Mouse (Mus musculus) adrenal gland (tissue): ENCODE data around the gene Pawr.

Source experiments
- intact Hi-C: fragments of 180-260 bp; cut with DNase I; formaldehyde crosslinking; loops from one replicate; pipeline ENCODE4 v1.15.1; 2025

Gene Pawr

DNA sequence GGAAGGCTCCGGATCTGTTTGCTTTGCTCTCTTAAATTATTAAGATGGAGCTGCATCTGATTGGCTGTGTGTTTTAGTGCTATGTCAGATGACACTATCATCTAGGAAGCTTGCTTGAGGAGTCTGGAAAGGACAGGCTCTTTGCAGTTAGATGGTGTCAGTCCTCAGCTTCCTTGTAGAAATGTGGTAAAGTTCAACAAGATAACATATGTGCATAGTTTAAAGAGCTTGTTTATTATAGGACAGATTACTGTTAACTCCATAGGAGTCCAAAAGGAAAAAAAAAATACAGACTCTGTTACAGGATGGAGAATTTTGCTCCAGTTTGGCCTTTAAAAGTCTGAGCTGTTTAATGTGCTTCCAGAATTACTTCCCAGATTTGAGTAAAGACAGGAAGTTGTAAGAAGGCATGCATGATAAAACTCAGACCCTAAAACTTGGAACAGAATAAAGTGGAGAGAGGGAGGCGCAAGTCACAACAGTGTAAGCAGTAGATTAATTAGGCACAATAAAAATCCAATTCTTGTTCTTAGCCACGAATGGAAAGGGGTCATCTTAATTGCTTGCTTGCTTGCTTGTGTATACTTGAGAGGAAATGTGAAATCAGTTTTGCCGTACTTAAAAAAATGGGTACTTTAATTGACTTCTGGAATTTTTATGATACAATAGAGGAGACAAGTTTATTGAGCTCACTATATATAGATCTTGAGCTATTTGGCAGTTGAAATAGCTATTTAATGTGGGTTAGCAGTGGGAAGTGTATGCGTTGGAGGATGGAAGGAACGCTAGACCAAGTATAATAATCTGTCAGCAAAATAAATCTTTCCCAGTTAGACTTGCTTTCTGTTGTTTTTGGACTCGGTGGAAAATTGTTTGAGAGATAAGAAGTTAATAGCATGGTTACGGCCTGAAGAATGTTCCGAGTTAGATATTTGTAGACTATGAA lies 18.5 kb downstream of the Pawr start:
- intact Hi-C loops = no loop called here

DNA sequence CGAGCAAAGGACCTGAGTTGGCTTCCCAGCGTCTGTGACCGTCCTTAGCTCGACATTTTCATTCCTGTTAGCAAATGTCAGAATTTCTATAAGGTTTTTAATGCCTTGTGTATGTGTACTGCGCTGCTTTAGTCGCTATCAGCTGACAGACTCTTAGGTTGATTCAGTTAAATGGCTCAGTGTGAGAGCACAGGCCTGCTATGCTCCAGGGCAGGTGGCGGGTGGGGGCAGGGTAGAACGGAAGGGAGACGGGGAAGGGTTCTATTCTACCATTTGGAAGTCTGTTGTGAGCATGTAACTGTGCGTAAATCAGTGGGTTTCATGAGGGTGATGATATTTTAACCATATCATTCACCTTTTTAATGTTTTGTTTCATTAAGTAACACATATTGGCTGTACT lies 21.0 kb downstream of the Pawr start:
- intact Hi-C loops = no loop called here

DNA sequence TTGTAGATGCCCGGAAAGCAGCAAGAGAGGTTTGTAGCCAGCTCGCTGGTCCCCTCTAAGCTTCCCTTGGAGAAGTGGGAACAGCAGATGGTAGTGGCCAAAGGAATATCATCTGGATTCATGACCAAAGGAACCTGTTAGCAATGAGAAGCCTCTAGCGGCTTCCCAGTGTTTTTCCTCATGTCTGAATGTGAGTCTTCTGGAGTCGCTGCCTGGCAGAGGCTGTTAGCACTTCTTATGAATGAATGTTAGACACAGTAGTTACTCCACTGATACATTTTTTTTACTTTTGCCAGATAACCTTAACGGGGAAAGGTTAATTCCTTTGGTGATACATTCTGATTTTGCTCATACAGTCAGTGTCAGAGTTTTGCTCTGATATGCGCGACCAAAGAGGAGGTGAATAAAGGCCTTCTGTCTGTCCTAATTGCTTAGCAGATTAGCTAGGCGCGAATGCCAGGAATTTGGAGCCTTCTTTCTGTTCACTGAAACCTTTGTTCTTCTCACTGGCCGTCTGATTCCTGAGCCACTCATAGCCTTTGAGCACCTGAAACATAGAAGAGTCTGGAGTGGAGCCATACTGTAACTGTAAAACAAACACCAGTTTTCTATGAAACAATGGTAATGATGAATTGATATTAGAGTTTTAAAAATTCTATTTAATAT lies 22.9 kb downstream of the Pawr start:
- intact Hi-C loops = no loop called here

DNA sequence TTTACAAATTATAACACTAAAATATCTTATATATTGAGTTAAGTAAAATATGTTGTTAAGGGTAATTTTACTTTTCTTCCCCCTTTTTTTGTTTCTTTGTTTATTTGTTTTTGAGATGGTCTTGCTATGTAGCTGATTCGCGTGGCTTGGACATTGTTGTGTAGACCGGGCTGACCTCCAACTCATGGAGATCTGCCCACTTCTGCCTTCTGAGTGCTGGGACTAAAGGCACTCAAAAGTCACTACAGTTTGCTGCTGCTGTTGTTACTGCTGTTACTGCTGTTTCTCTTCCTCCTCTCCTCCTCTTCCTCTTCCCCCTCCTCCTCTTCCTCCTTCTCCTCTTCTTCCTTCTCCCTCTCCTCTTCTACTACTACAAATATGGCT lies 23.5 kb downstream of the Pawr start:
- intact Hi-C loops = no loop called here

DNA sequence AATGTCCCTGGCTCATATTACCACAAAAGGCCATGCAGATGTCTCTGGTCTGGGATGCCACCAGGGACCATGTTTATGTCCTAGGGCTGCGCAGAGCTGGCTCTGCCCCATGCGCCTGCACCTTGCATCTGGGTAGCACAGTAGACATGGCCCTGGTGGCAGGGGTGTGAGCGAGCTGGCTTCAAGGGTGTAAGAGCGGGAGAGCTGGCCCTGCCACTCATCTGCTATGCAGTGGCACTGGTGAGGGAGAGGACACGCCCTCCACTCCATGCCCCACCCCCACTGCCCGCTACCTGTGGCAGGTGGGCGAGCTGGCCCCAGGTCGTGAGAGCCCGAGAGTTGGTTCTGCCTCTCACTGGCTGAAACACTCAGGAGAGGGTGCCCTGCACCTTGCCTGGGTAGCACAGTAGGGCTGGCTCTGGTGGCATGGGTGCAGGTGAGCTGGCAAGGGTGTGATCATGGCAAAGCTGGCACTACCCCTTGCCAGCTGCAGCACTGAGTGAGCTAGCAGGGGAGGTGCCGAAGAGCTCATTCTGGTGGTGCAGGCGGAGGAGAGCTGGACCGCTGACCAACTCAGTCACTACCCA lies 24.8 kb downstream of the Pawr start:
- intact Hi-C loops = no loop called here

DNA sequence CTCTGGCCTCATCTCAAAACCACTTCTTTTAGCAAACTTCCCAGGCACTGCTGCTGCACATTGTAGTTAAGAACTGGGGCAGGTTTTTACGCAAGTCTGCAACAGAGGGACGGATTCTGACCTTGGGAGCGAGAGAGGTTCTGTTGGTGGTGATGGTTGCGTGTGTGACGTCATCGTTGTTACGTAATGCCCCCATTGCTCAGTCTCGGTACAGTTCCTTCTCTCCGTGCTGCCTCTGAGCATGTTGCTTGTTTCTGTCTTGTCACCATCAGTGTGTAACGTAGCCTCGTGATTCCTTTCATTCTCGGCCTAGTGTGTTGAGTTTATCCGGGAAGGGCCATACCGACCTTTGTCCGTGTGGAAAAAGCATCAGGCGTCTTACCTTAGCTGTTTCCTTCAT lies 28.1 kb downstream of the Pawr start:
- intact Hi-C loops = no loop called here

DNA sequence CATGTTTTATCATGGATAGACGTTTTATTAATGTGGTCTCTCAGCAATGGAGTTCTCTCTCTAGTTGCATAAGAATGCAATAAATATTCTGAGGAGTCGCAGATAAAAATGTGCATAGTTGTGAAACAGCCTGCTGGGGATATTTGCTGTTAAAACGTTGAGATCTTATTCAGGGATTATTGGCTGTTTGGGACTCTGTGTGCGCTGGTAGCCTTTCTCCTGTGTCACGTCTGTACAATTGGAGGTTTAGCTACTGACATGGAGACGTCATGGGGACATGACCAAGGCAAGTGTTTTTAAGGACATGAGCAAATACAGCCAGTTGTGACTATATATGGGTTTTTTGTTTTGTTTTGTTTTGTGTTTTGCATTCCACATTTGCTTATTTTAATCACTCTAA lies 28.9 kb downstream of the Pawr start:
- intact Hi-C loops = no loop called here

DNA sequence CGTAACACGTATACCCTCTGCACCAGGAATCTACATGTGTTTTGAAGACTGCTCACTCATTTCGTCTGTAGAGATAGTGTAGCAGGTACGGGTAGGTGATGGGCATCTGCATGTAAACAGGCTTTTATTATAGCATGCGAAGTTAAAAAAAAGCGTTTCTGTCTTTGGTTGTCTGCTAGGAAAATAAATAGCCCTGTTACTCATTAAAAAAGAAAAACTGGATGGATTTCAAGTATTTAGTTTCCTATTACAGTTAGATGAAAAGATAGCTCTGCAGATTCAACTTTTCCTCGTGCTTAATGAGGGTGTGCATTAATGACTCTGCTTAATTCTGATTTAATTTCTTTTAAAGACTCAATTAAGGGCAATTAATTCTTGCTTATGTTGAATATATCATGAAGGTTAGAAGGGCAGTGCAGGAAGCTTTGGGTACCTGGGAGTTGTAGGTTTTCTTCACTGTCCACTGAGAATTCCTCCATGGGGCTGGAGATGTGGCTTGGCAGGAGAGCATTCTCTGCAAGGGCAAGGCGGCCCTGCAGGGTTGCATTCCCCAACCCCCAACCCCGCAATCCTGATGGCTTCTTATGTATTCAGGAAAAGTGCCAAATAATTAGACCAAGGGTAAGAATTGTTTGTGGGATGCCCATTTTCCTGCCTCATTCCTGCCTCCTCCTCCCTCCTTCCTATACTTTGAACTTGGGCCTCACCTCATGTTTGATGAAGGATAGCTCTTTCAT lies 29.7 kb downstream of the Pawr start:
- intact Hi-C loops = no loop called here

DNA sequence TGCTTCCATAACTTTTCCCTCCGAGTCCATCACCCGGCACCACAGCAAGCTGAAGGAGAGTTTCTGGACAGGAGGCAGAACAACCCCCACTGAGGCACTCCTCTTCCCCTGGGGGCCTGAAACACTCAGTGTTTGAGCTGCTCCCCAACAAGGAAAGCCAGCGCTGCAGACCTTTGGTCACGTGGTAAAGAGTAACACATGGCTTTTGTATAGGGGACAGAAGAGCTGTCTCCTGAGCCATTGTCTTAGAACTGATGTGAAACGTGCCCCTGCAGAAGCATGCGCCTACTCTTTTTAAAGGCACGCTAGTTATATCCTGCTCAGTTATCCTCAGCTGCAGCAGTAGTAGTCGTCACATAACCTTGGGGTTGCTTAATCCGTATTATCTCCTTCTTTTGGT lies 32.0 kb downstream of the Pawr start:
- intact Hi-C loops = no loop called here

DNA sequence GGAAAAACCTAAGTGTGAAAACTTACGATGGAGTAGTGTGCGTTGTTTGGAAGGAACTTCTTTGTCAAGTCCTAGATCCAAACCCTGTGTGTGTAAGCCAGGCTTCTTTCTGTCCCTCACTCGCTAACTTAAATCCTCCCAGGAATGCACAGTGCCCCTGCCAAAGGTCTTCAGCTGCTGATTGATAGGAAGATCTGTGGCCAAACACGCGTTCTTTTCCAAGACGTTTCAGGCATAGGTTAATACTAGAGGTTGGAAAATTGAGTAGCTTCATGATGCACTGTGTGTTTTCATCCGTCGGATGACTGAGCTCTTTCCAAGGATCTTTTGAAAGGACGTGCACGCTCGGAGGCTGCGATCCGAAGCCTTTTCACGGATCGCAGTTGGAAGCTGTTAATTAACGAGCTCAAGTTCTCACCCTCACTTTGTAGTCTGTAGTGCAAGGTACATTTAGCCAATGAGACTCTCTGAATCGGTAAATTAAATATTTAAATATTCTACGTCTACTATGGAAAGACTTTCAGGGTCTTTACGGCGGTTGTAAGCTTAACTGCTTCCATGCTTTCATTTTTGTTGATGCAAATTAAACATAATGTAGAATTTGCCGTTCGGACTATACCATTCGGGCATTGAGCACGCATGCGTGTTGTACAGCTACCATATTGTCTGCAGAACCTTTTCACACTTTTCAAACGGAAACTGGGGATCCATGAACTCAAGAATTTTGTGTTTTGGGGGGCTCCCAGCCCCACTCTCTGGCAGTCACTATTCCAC lies 33.2 kb downstream of the Pawr start:
- intact Hi-C loops = no loop called here

DNA sequence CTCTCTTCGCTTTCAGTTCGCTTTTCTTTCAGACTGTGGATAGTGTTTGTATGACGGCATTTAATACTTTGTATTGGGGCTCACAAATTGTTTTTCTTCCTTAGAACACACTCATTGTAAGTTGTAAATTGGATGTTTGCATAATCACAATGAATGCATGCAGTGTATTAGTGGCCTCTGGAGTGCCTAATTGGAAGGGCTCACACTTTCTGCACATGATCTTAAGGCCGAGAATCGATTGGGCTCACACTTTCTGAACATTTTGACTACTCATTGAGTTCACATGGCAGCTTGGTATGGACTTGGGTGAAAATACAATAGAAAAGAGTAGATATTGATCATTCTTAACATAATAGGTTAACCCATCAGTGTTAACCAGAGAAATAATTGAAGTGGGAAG lies 34.3 kb downstream of the Pawr start:
- intact Hi-C loops = no loop called here

DNA sequence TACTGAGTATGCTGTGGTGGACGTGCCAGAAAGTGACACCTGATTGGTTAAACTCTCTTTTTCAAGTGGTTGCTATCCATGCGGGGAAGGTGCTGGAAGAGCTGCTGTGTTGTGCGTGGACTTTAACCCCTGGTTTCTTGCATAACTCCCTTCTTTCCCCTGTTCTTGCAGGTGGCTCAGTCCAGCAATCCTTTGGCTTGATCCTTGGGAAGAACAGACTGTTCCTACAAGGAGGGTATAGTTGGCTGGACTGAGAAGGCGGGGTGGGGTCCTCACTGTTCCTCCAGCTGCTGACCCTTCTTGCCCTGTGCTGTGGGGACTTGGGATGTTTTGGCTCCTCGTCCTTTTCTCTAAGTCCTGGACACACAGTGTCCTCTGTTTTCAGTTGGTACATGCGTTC lies 36.4 kb downstream of the Pawr start:
- intact Hi-C loops = no loop called here

DNA sequence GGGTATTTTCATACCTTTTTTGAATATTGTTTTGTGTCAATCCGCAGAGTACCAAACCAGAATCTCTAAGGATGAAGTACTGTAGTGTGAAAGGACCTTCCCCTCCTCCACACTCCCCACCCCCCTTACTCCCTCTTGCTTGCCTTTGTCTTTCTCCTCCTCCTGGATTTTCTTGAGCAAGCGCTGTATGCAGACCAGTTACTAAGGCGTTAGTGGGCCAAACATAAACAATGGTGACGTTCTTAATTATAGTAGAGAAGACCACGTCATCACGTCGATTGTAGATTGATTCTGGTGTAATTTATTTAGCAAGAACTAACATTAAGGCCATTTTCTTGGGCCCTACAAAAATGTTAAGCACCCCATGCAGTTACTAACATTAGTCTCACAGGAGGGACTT lies 40.3 kb downstream of the Pawr start:
- intact Hi-C loops = no loop called here

DNA sequence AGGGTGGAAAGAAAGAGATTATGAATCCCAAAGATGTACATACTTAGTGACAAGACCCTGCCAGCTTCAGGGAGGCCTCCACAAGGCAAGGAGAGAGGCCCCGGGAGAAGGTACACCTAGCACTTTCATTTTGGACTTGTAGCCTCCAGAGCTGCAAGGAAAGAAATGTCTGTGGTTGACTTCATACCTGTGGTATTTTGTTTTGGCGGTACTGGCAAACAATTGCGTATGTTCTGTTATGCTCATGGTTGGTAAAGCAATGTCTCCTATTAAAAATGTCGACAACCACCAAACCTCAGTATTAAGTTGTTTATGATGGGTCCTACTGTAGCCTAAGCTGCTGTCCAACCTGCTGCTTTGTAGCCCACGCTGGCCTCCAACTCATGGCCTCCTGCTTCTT lies 40.9 kb downstream of the Pawr start:
- intact Hi-C loops = no loop called here

DNA sequence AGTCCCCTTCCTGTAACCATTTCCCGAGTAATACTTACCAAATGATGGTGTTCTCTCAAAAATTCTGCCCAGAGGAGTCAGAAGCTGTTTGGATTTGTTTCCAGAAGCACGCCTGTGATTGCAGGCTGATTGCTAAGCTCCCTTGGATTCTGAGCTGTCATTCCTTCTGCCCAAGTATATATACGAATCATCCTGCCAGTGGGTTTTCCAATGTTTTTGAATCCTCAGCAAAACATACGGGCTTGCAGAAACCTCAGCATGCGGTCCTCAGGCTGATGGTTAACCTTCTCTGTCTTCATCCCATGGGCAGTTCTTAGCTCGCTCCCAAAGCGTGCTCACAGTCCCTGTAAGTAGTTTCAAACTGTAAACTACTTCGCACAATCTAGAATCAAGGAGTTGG lies 43.9 kb downstream of the Pawr start:
- intact Hi-C loops = no loop called here

DNA sequence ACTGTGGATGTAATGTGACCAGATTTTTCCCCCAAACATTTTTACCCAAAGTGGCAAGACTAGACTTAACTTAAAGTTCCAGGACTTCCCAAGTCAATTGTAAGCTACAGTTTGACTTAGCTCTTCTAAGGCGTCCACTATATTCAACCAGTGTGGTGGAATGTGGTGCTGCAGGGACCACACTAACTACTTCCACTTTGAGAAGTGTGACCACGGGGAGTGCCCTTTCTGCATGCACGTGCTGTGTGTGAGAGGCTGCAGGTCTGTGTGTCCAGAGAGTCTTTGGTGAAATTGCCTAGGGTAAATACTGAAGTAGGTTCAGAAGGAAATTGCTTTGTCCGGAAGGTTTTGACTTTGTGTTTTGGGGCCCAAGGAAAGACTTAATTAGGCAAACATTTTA lies 44.4 kb downstream of the Pawr start:
- intact Hi-C loops = no loop called here

DNA sequence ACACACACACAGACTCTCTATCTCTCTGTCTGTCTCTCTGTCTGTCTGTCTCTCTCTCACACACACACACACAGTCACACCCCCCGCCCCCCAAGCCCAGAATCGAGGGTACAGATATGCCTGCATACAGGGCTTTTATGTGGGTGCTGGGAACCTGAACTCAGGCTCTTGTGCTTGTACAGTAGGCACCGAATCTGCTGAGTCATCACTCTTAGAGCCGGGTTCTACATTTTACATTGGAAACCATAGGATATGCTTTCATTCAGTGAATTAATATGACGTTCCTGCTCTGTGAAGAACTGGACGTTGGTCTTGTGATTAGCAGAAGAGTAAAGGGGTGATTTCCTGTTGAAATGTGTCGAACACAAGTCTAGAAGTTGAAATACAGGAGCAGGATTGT lies 45.4 kb downstream of the Pawr start:
- intact Hi-C loops = no loop called here

DNA sequence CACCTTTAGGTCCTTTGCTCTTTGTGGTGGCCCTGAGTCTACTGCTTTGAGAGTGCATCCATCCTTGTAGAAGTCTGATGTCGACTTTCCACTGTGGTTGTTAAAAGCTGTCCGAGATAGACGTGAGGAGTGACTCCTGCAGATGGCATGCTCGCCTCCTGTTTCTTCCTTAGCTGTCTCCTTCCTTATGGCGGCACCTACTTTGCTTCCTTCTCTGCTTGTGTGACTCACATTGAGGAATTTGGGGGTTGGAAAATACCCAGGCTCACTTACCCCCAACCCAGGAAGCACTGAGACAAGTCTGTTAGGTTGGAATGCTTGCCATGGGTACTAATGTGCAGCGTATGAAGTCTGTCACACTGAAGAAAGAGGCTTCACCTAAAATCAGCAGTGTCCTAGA lies 46.1 kb downstream of the Pawr start:
- intact Hi-C loops = no loop called here

DNA sequence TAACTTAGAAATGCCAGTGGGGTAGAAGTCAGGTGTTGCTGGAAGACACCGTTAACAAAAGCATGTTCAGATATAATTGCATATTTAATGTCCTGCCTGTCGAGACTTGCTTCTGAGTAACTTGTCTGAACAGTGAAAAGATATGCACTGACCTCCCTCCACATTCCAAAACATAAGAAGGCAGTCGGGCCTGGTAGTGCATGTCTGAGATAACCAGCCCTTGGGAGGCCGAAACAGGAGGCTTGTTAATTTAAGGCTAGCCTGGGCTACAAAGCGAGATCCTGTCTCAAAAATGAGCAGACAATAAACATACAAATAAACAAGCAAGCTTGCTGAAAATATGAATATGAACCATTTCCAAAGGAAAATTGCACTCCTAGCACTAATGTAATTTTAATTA lies 46.6 kb downstream of the Pawr start:
- intact Hi-C loops = no loop called here

DNA sequence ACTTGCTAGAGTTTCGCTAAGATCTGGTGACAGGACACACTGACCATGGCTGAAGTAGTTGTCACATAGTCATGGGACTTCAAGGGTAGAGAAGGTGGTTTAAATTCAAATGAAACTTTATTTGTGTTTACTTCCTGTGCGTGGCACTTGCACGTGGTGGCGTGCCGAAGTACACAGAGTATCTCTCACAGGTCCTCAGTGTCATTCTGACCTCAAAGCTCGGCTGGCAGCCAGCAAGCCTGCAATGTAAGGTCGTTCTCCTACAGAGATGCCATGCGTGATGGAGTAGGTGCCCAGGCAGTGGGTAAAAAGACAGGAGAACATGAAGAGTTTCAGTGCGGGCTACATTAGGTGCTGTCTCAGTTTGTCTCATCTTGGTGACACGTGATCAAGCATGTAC lies 48.8 kb downstream of the Pawr start:
- intact Hi-C loops = no loop called here

DNA sequence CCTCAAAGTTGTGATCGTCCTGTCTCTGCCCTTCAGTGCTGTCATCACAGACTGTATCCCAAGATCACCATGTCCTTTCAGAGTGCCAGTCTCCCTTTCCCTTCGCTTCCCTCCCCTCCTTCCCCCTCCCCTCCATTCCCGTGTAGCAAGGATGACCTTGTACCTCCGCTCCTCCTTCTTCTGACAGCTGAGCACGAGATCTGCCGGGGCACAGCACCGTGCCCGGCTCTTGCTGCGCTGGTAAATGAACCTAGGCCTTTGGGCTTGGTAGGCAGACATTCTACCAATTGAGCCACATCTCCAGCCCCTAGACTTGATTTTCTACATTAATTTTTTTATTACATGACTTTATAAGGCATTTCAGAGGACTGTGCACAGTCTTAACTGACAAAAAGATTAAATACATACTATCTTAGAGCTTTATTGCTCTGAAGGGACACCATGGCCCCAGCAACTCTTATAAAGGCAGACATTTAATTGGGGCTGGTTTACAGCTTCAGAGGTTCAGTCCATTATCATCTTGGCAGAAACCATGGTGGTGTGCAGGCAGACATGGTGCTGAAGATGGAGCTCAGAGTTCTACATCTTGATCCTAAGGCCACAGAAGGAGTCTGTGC lies 52.3 kb downstream of the Pawr start:
- intact Hi-C loops = no loop called here
